ENCODE assay signal across 16 mouse cellular contexts in genomic region chr1:127575692-127576091, GRCm38 (mm10).
DNase-seq lines count a peak whose midpoint lies in the region; ATAC-seq lines count a peak whose summit lies in the region.
"Had no signal": no experiment of that assay in that cellular context is flagged by ENCODE, and none has a peak within 500 bp of the region (broad histone marks: within the 10 kb centered on the region; RNA-seq: fewer than 3 reads in every experiment).

No protein-coding gene starts in this region.

- no peaks in the 10 kb centered on the region for H3K27me3 ChIP-seq in heart, embryonic 10.5 days (ENCODE audit: insufficient read depth, poor library complexity, severe bottlenecking)
- no peaks in the 10 kb centered on the region for H3K27me3 ChIP-seq in forebrain, embryonic 16.5 days (replicated peaks; ENCODE audit: control insufficient read depth, insufficient read depth, low read length)
- no peaks in the 10 kb centered on the region for H3K27me3 ChIP-seq in midbrain, embryonic 15.5 days (replicated peaks)
- H3K27me3 ChIP-seq: limb, embryonic 13.5 days had no signal

- intact Hi-C loops in gastrocnemius, postnatal 14 days (cut with DNase I; ENCODE audit: low total_unique reads) = no loop called here

- H3K27ac ChIP-seq in heart, embryonic 10.5 days = peak overlapping the region; percentile 69
- no peak overlapping the region for H3K27ac ChIP-seq in forebrain, embryonic 16.5 days (ENCODE audit: low read length)
- H3K27ac ChIP-seq in midbrain, embryonic 15.5 days = 0 out of 2 replicates have a peak overlapping the region, but pooled peaks have one; percentile 40
- H3K27ac ChIP-seq: kidney, postnatal 0 days; limb, embryonic 13.5 days had no signal

- no peaks in the 10 kb centered on the region for H3K9me3 ChIP-seq in heart, embryonic 10.5 days
- H3K9me3 ChIP-seq in forebrain, embryonic 16.5 days (ENCODE audit: control insufficient read depth, low read length) = no peaks in the 10 kb centered on the region
- no peaks in the 10 kb centered on the region for H3K9me3 ChIP-seq in midbrain, embryonic 15.5 days
- H3K9me3 ChIP-seq: limb, embryonic 13.5 days had no signal

- ATAC-seq in forebrain, embryonic 16.5 days = peak; percentile 39; the same call in 1 of the 2 replicates
- peak; percentile 50 for ATAC-seq in midbrain, embryonic 15.5 days (replicated peaks)
- ATAC-seq: liver, postnatal 0 days had no signal

- H3K36me3 ChIP-seq in heart, embryonic 10.5 days = no peaks in the 10 kb centered on the region
- no peaks in the 10 kb centered on the region for H3K36me3 ChIP-seq in forebrain, embryonic 16.5 days (ENCODE audit: control insufficient read depth, insufficient read depth)
- H3K36me3 ChIP-seq in midbrain, embryonic 15.5 days (replicated peaks) = no peaks in the 10 kb centered on the region
- H3K36me3 ChIP-seq: limb, embryonic 13.5 days had no signal

- H3K4me3 ChIP-seq in heart, embryonic 10.5 days = no peak overlapping the region
- H3K4me3 ChIP-seq in forebrain, embryonic 16.5 days (replicated peaks; ENCODE audit: low read length) = no peak overlapping the region
- no peak overlapping the region for H3K4me3 ChIP-seq in midbrain, embryonic 15.5 days
- H3K4me3 ChIP-seq: erythroblast, embryonic 14.5 days; limb, embryonic 13.5 days had no signal

- WGBS in heart, embryonic 10.5 days = 20% methylated on average over 4 of the region's 4 CpGs
- 8% methylated on average over 4 of the region's 4 CpGs for WGBS in forebrain, embryonic 16.5 days
- WGBS in midbrain, embryonic 15.5 days = 12% methylated on average over 4 of the region's 4 CpGs

- H3K4me2 ChIP-seq in forebrain, embryonic 16.5 days (ENCODE audit: low read length) = no peak overlapping the region
- H3K4me2 ChIP-seq in midbrain, embryonic 15.5 days = no peak overlapping the region
- H3K4me2 ChIP-seq: limb, embryonic 13.5 days had no signal

- peaks cover 28% of the 10 kb centered on the region for H3K4me1 ChIP-seq in heart, embryonic 10.5 days
- H3K4me1 ChIP-seq in forebrain, embryonic 16.5 days (replicated peaks; ENCODE audit: control insufficient read depth, insufficient read depth, low read length) = peaks cover 13% of the 10 kb centered on the region
- H3K4me1 ChIP-seq in midbrain, embryonic 15.5 days = peaks cover 23% of the 10 kb centered on the region

- H3K9ac ChIP-seq in forebrain, embryonic 16.5 days (replicated peaks; ENCODE audit: low read depth, low read length) = no peak overlapping the region
- no peak overlapping the region for H3K9ac ChIP-seq in midbrain, embryonic 15.5 days
- H3K9ac ChIP-seq: limb, embryonic 13.5 days; liver, postnatal 0 days had no signal

- no peak for DNase-seq in heart, embryonic 10.5 days (ENCODE audit: low spot score)
- DNase-seq in heart, adult 18-20 months = no peak
- peak; percentile 34 for DNase-seq in embryo, embryonic 9.5 days (ENCODE audit: extremely low spot score)
- no peak for DNase-seq in gastrocnemius, postnatal 14 days
- DNase-seq in adipocyte (ENCODE audit: low spot score) = no peak
- DNase-seq in testis, postnatal 10 days (ENCODE audit: low spot score) = no peak
- DNase-seq: cerebellum, adult 18-20 months; heart, postnatal 10 days; liver, postnatal 0 days; right cerebral cortex, postnatal 25 days; thymus, adult 18-20 months had no signal
